Mouse (Mus musculus): Measurements from ENCODE around the gene Hspb3. TPM values are rescaled to one million over a fixed set of nuclear protein-coding genes. Genes with fewer than 3 reads are reported as not detected.
A peak's percentile ranks its signal among the peaks of the same experiment; 100 is the strongest.

The Hspb3 gene
- total RNA-seq, 2 experiments from 2014 or later: not detected

GRCm38 (mm10) chr13:113635799-113636222, 27.7 kb downstream of the Hspb3 start:
- DNase-seq (ENCODE audit: low spot score in 2 of 2): no peak

- no peak for DNase-seq (ENCODE audit: low spot score in 2 of 2)
Observed at GRCm38 (mm10) chr13:113634732-113635481, 28.6 kb downstream of the Hspb3 start.

- DNase-seq (ENCODE audit: low spot score in 2 of 2): no peak
Observed at GRCm38 (mm10) chr13:113632506-113632905, 31.0 kb downstream of the Hspb3 start.

- no peak for DNase-seq (ENCODE audit: low spot score in 2 of 2)
Observed at GRCm38 (mm10) chr13:113627601-113628000, 35.9 kb downstream of the Hspb3 start.

- no peak for DNase-seq (ENCODE audit: low spot score in 2 of 2)
Observed at GRCm38 (mm10) chr13:113622865-113623255, 40.6 kb downstream of the Hspb3 start.

GRCm38 (mm10) chr13:113622122-113622864, 41.2 kb downstream of the Hspb3 start:
- DNase-seq (ENCODE audit: low spot score in 2 of 2): no peak

GRCm38 (mm10) chr13:113619003-113619402, 44.5 kb downstream of the Hspb3 start:
- DNase-seq (ENCODE audit: low spot score in 2 of 2): peak; percentile 25 to 29

GRCm38 (mm10) chr13:113617891-113618823, 45.3 kb downstream of the Hspb3 start, which contains the start of gene Snx18:
Gene Snx18, minus strand, starts transcription at chr13:113618564.
- DNase-seq (ENCODE audit: low spot score in 2 of 2): peak; percentile 86 to 90

GRCm38 (mm10) chr13:113617338-113617890, 46.1 kb downstream of the Hspb3 start:
- DNase-seq (ENCODE audit: low spot score in 2 of 2): no peak

- peak; percentile 14 to 28 for DNase-seq (ENCODE audit: low spot score in 2 of 2)
Observed at GRCm38 (mm10) chr13:113616751-113617337, 46.6 kb downstream of the Hspb3 start.

GRCm38 (mm10) chr13:113615971-113616671, 47.4 kb downstream of the Hspb3 start:
- peak in 1 of 2 experiments; percentile 18 for DNase-seq (ENCODE audit: low spot score in 2 of 2)

GRCm38 (mm10) chr13:113615546-113615941, 47.9 kb downstream of the Hspb3 start:
- DNase-seq (ENCODE audit: low spot score in 2 of 2): peak; percentile 21 to 28

GRCm38 (mm10) chr13:113614635-113615545, 48.6 kb downstream of the Hspb3 start:
- DNase-seq (ENCODE audit: low spot score in 2 of 2): peak; percentile 53 to 64

GRCm38 (mm10) chr13:113613882-113614281, 49.6 kb downstream of the Hspb3 start:
- peak in 1 of 2 experiments; percentile 20 for DNase-seq (ENCODE audit: low spot score in 2 of 2)

GRCm38 (mm10) chr13:113613341-113613740, 50.1 kb downstream of the Hspb3 start:
- DNase-seq (ENCODE audit: low spot score in 2 of 2): peak in 1 of 2 experiments; percentile 15
